Mouse (Mus musculus) monocyte, adult 5-6 weeks (primary cell): ENCODE results near the gene Cnga1. TPM values are rescaled to one million over a fixed set of nuclear protein-coding genes. Genes with fewer than 3 reads are reported as not detected.

Source experiments
- ATAC-seq: fragments of 153-309, 156-312 bp; replicated peaks from 2 replicates; pipeline ENCODE4 v1.8.0; 2017; ENCODE audit warnings: mild to moderate bottlenecking; ENCODE audit not compliant: low TSS enrichment, insufficient number of reproducible peaks, severe bottlenecking, poor library complexity, low FRiP score
- total RNA-seq: library from RNA; stranded (forward); fragments of 200-1000, 200-491, 200-594 nt; gene quantifications from 3 replicates; pipeline ENCODE4 v1.2.3, GENCODE M21; 2017

The Cnga1 gene
- total RNA-seq: 2.2 to 2.7 TPM (median 2.5 TPM) in 3 replicates

DNA sequence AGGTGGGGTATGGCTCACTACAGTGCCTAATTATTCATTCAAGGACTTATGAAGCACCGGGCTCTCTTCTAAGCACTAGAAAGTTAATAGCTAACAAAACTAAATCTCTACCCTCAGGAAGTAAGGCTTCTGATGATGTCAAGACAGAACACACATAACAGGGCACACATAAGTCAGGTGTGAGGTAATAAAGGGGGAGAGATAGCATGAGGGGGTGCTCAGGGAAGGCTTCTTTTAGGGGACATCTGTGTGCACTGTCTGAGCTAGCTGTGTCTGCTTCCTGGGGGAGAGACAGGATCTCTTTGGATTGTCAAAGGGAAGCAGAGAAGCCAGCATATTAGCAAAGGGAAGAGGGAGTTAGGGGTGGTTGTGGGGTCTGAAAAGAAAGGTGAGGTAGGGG, at the start of gene Cnga1:
Cnga1 (minus strand) TSS at position 101 of the 400 bp plus-strand sequence.
- ATAC-seq: no peak

- ATAC-seq: no peak
These were observed 46.4 kb upstream of the Cnga1 start for GRCm38 (mm10) chr5:72690516-72690915.

DNA sequence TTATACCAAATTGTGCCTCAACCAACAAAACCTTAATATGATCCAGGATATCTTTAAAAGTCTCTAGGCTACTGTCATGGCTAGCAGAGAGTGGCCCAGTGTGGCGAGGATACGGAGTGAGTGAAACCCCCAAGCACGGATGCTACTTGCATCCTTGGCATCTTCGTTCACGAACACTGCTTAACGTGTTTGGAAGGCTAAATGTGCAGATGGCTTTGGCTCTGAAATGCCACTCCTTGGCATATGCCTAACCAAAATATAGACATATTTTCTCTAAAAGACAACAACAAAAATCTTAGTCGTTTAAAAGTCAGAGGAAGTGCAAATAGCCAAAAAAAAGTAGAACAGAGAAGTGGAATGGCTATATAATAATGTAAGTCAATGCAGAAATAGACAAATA, 45.5 kb upstream of the Cnga1 start:
- ATAC-seq: no peak

- ATAC-seq: no peak
These were observed 37.4 kb upstream of the Cnga1 start for GRCm38 (mm10) chr5:72681451-72681850.

DNA sequence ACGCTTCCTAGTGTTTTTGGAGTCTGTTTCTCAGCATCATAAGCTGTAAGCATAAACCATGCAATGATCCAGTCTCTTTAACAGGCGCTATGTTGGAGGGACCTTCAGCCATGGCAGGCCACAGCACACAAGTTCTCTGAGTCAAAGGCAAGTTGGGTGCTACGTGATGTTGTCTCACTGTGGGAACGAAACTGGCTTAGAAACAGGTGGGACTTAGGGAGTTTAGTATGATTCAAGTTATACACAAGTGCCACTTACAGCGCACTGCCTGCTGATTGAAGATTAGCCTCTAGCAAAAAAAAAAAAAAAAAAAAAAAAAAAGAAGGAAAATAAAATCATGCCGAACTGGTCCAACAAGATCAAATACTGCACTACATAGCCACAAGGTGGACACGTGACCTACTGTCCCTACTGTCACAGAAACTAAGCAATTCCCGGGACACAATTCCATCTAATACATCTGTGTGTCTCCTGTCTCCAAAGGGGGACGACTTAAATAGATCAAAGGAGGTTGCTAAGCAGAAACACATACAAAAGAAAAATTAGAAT, 31.0 kb upstream of the Cnga1 start:
- no peak for ATAC-seq

- ATAC-seq: no peak
These were observed 27.1 kb upstream of the Cnga1 start for GRCm38 (mm10) chr5:72671017-72671699.

DNA sequence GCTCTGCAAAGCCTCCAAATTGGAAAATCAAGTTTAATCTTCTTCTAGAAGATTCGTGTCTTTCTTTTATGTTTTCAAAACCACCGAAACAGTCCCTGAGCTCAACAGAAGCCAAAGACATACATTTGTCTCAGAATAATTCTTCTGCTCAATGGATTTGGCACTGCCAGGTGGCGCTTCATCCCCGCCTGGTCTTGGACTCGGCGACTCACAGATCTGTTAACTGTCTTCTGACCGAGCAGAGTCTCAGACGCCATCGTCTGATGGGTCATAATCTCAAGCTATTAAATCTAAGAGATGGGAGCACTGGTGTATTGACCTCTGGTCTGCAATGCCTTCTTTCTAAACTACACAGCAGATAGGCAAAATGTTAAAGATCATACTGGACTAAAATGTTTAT, 24.3 kb upstream of the Cnga1 start:
- no peak for ATAC-seq

GRCm38 (mm10) chr5:72666428-72666827, 22.4 kb upstream of the Cnga1 start:
- ATAC-seq: no peak

GRCm38 (mm10) chr5:72665281-72665680, 21.2 kb upstream of the Cnga1 start:
- peak; percentile 59; the same call in 1 of the 2 replicates for ATAC-seq

DNA sequence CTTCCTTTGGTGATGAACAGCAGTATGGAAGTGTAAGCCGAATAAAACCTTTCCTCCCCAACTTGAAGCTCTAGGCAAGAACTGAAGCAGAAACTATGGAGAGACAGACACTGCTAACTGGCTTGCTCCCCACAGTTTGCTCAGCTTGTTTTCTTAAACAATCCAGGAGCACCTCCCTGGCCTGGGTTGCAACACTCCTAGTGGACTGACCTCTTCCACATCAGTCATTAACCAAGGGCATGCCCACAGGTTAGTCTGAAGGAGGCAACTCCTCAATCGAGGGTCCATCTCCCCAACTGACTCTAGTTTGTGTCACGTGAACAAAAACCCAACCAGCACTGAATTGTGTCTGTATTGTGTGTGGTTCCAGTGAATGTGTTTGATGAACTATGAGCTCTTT, 20.8 kb upstream of the Cnga1 start:
- no peak for ATAC-seq

- no peak for ATAC-seq
These were observed 20.1 kb upstream of the Cnga1 start for GRCm38 (mm10) chr5:72664126-72664525.

DNA sequence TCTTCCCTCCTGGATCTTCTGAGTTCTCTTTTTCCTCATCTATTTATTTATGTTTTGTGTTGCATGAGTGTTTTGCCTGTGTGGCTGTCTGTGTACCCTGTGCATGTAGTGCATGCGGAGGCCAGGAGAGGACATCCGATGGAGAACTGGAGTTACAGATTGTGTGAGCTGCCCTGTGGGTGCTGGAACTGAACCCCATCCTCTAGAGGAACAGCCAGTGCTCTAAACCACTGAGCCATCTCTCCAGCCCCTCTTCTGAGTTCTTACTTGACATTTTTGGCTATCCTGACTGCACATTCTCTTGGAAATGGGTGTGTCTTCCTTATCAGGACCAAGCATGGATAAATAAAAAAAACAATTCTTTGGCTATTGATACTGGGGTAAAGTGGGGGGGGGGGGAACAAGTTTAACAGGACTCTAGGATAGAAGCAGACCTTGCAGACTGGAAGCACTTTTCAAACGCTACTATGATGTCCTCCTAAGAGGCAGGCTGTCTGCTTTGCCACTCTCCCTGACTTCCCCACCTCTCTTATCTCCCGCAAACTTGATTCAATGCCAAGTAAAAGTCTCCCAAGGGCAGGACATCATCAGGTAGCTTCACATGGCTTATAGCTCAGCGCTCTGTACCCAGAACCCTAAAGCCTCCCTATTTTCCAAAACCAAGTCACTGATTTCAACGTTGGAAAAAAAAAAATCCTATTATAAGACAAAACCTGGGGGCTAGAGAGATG, 17.1 kb upstream of the Cnga1 start:
- no peak for ATAC-seq

DNA sequence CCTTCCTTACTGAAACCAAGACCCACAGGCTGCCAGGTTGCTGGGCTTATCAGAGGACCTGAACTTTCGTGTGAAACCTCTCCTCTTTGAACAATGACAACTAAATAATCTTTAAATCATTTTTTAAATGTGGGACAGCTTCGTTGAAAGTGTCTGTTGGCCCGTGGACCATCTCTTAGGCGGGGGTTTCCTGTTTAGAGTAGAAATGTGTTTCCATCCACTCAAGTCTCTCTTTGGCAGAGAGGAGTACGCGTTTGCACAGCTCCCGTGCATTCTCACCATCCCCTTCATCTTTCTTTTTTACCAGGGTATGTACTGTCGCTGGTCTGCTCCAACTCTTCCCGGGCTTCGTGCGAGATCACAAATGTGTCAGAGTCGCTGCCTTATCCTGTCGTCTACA, 14.3 kb upstream of the Cnga1 start:
- ATAC-seq: no peak

GRCm38 (mm10) chr5:72656270-72656791, 12.3 kb upstream of the Cnga1 start:
- no peak for ATAC-seq

- no peak for ATAC-seq
These were observed 9.1 kb upstream of the Cnga1 start for GRCm38 (mm10) chr5:72653068-72653674.

GRCm38 (mm10) chr5:72648987-72649735, 5.1 kb upstream of the Cnga1 start:
- ATAC-seq: no peak

DNA sequence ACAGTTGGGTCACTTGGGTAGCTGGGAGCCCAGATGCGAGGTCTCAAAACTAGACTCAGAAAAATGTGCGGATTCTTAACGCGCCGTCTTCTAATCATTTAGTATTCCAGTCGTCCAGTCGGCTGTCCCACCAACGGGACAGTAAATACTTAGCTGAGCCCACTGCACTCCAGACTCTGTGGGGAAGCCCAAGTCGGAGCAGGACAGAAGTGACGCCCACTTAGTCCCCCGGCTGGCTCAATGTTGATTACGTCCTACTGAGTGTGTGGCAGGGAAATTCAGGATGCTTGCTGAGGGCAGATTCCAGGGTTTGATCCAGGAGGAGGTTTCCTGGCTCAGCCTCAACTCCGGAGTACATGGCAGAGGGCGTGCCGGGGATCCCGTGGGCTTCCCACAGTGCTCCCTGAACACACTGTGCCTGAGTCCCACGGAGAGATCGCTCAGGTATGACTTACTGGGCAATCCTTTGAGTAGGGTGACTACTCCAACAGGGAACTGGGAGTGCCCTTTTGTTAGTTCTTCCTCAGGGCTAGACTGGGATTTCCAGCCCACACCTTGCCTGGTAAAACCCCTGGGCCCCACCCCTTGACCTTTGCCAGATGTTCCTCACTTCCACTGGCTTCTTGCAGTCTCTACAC, 4.0 kb upstream of the Cnga1 start:
- ATAC-seq: no peak

DNA sequence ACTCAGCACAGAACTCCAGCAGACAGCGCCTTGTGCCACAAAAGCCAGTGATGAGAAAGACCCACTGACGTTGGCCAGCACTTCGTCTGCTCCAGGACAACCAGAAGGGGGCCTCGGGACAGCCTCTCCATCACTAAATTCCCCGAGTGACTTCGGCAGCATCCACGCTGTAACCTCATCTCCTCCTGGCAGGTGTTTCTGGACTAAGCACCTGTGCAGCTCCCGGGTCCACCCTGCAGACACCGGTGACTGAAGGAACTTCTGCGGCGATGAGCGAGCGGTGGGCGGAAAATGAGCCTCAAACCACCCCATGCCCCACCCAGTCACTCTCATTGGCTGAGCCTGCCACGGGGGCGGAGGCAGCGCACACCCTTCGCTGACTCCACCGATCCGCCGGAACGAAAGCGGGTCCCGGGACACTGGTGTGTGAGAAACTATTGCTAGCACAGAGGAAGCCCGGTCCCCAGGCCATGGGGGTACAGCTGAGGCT, 3.4 kb upstream of the Cnga1 start, which contains the start of gene Nipal1:
Nipal1 (plus strand) TSS at position 378 of the 490 bp plus-strand sequence.
- ATAC-seq: peak; percentile 86
